22 mouse cellular contexts compared by ENCODE assay signal in the genomic region with DNA sequence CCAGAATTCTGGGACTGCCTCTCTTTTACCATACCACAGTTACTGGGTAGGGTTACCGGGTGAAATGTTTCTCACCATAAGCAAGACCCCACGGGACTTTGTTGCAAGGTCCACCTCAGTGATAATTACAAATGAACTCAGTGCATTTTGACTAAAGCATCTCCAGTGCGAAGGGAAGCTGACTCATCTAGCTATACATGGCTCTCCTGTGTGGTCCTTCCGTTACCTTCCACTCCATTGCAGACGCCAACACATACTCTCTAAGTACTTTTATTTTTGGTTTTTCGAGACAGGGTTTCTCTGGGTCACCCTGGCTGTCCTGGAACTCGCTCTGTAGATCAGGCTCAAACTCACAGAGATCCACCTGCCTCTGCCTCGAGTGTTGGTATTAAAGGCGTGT. TPM values are rescaled to one million over a fixed set of nuclear protein-coding genes. Genes with fewer than 3 reads are reported as not detected.
"Had no signal": no experiment of that assay in that cellular context is flagged by ENCODE, and none has a peak within 500 bp of the region (broad histone marks: within the 10 kb centered on the region; RNA-seq: fewer than 3 reads in every experiment).

No protein-coding gene starts in this region.

- DNase-seq: kidney, adult 11 months; kidney, adult 8-10 months; kidney, postnatal 10 days; kidney, postnatal 36 days; layer of hippocampus, adult 9-11 months; left cerebral cortex, postnatal 4 days; lung, adult 18-20 months; lung, postnatal 10 days; lung, postnatal 4 days; retina, postnatal 1 day; thymus, adult 18-20 months; thymus, postnatal 36 days had no signal

- H3K4me1 ChIP-seq: kidney, embryonic 15.5 days had no signal

- H3K4me3 ChIP-seq: kidney, embryonic 15.5 days; limb, embryonic 12.5 days; limb, embryonic 15.5 days; liver, embryonic 15.5 days; lung, embryonic 15.5 days; midbrain, embryonic 10.5 days; midbrain, embryonic 13.5 days; myocyte; neural tube, embryonic 13.5 days had no signal

- H3K27me3 ChIP-seq: midbrain, embryonic 13.5 days; neural tube, embryonic 13.5 days had no signal

- H3K9ac ChIP-seq: kidney, embryonic 15.5 days; limb, embryonic 12.5 days; limb, embryonic 15.5 days; liver, embryonic 15.5 days; lung, embryonic 15.5 days; midbrain, embryonic 13.5 days; neural tube, embryonic 13.5 days had no signal

- H3K27ac ChIP-seq: kidney, embryonic 15.5 days; limb, embryonic 12.5 days; limb, embryonic 15.5 days; liver, embryonic 15.5 days; lung, embryonic 15.5 days; midbrain, embryonic 10.5 days; midbrain, embryonic 13.5 days; neural tube, embryonic 13.5 days had no signal

- H3K36me3 ChIP-seq: kidney, embryonic 15.5 days; limb, embryonic 12.5 days; limb, embryonic 15.5 days; liver, embryonic 15.5 days; lung, embryonic 15.5 days; midbrain, embryonic 13.5 days; neural tube, embryonic 13.5 days had no signal

- H3K9me3 ChIP-seq: kidney, embryonic 15.5 days; limb, embryonic 12.5 days; limb, embryonic 15.5 days; liver, embryonic 15.5 days; lung, embryonic 15.5 days; midbrain, embryonic 10.5 days; midbrain, embryonic 13.5 days; neural tube, embryonic 13.5 days had no signal

- H3K4me2 ChIP-seq: kidney, embryonic 15.5 days; limb, embryonic 12.5 days; limb, embryonic 15.5 days; liver, embryonic 15.5 days; lung, embryonic 15.5 days; midbrain, embryonic 13.5 days; neural tube, embryonic 13.5 days had no signal

- ATAC-seq: midbrain, embryonic 13.5 days; midbrain, embryonic 16.5 days had no signal

RNA-seq across cellular contexts. Expression of gene Zbtb16, which starts 19.9 kb away (rescaled TPM):
- polyA plus RNA-seq: myocyte had no signal
